Mouse (Mus musculus) mesoderm, embryonic 11.5 days (tissue): ENCODE data around the gene Tpx2.

Source experiments
- DNase-seq: peaks from one replicate; pipeline ENCODE4 v3.0.0-alpha.2; 2012; ENCODE audit warnings: low read depth, low spot score

Tpx2 gene

DNA sequence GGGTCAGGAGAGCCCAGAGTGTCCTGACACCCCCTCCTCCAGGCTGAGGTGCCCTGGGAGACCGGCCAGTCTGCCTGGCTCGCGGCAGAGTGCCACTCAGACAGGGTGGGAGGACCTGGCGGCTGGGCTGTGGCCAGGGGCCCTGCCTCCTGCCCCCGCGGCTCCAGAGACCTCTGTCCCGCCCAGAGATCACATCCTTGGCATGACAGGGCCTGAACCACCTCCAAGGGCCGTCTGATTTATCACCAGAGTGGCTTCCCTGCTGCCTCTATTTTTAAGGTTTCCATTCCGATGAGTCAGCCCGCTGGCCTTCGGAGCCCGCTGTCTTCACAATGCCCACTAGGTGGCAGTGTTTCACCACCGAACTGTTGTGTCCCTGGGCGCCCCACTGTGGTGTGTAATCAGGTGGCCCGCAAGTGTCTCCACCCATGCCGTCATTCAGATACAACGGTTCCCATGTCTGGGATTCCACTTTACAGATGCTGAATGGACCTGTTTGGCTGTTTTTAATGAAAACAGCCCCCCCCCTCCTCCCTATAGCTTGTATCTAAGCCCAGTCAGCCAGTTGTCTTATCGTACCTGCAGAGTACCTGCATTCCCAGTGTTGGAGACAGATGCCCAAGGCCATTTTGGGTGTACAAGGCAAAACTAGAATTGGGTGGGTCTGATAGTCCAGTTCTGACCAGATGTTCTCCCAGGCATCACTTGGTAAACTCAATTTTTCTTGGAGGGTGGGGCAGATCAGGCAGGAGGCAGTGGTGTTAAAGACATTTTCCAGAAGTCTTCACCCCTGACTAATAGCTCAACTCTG lies 66.8 kb downstream of the Tpx2 start:
- peak; percentile 92 for DNase-seq

DNA sequence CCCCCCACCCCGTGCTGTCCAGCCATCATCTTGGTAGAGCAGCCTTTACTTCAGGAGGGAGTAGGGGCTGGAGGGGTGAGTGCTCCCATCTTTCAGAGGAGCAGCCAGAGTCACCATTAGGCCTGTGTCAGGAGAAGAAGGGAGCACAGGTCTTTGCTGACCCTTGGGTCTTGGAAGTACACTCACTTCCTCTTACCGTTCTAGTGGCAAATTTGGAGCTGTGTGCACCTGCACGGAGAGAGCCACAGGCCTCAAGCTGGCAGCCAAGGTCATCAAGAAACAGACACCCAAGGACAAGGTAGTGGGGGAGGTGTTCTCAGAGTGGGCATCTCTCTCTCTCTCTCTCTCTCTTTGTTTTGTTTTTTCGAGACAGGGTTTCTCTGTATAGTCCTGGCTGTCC lies 67.7 kb downstream of the Tpx2 start:
- DNase-seq = no peak

DNA sequence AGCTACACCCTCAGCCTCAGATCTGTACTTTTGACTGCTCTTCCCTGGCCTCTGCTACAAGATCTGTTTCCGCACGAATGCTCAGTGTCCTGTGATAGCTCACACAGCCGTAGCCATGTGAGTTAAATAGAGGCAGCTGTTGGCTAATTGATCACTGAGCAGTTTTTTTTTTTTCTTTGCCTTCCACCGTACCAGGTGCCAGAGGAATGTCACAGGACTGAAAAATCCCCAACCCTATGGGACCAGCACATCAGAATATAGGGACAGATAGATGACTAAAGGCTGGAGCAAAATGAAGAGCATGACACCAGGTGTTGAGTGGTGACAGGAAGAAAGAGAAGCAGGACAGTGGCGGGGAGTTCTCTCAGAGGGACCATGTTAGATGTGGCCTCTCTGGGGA lies 68.3 kb downstream of the Tpx2 start:
- DNase-seq = no peak

DNA sequence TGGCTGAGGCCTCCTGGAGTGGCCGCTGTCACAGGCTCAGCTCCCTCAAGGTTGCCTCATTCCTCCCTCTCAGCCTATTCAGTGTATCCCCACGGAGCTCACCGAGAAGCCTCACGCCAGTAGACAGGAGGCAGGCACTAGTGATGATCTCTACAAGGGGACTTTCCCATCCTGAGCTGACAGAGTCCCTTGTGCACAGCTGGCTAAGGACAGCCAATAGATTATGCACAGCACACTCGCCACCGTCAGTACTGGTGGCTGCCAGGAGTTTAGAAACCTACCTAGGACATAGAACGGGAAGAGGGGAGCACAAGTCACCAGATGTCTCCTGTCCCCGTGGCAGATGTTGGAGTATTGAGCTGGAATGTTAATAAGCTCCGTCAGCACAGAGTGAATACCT lies 69.9 kb downstream of the Tpx2 start:
- DNase-seq = no peak

DNA sequence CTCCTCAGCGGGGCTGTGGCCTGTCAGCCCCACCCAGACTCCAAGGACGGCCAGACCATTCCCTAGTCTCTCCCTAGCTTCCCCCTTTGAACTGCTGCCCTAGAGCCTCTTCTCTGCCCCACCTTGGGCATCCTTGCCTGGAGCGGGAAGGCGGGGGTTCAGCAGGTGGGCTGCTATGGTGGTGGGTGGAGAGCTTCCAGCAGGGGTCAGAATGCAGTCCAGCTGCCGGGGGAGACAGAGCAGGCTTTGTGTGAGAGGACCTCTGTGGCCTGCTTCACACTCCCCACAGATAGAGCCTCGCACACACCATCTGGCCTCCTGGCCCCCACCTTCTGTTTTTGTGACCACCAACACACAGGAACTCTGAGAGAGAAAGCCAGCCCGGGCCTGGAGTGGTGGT lies 74.6 kb downstream of the Tpx2 start:
- peak; percentile 52 for DNase-seq

DNA sequence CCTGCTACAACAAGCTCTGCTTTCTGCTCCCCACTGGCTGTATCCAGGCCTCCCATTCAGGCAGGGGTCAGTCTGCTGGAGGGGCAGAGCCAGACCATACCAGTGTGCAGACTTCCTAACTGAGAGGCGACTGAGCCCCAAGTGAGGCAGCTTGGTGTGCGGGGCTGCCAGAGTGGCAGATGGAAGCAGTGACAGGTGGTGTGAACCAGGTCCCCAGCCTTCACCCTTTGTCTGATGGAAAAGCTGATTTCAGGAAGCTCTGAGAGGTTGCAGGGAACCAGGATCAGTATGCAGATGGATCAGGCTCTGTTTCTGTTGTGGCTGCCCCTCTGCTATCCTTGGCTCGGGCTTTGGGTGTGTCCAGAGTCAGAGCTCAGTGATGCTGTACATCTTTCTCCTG lies 75.9 kb downstream of the Tpx2 start:
- no peak for DNase-seq

DNA sequence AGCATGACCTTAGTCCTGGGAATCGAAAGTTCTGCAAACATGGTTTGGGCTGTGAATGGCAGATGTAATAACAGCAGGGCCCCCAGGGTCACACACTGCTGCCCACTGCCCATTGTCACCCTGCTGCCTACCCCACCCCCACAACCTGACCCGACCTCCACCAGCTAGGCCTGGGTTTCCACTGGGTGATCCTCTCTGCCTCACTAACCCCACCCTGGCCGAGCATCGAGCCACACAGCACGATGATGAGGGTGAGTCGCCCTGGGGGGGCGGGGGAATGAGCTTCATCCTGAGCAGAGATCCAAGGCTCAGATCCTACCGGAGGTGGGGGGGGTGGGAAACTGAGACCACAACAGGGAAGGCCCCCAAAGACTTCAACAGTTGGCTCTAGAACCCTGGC lies 76.4 kb downstream of the Tpx2 start:
- DNase-seq = no peak

DNA sequence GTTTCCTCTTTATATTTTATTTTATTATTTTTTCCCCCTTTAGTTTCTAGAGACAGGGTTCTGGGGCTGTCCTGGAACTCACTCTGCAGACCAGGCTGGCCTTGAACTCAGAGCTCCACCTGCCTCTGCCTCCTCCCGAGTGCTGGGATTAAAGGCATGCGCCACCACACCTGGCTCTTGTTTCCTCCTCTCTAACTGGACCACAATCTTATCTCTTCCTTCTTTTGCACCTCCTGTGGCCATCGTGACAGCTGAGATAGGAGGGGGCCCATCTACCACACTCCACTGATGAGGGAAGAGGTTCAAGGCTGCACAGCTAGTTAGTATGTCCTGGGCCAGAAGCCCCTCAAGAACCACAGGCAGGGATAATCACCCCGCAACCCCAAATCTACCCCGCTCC lies 76.8 kb downstream of the Tpx2 start:
- no peak for DNase-seq

DNA sequence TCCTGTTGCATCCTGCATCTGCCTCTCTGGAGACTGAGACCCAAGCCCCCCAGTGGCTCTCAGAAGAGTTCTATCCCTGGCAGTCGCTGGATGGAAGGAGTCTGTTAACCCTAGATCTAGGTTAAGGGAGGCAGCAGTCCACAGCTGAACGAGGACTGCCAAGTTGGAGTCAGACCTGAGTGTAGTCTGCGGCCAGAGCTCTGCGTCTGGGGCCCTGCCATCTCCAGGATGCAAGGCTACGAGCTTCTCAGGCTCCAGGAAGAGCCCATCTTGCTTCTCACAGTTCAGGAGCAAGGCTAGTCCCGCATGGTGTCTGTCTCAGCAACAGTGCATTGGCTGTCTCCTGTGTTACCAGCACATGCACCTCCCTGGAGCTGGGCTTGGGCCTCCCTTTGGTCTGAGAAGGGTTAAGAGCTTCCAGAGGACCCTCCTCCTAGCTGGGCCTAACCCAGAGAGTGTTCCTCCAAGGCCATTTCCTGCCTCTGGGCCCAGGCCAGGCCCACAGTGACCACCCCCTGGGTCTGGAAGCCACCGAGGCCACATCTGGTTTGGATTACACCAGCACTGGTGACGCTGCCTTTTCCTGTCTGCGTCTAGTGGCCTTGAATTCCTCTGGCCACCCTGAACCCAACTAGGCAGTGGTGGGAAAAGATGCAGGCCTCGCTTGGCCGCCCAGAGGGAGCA lies 77.6 kb downstream of the Tpx2 start:
- peak; percentile 79 for DNase-seq

DNA sequence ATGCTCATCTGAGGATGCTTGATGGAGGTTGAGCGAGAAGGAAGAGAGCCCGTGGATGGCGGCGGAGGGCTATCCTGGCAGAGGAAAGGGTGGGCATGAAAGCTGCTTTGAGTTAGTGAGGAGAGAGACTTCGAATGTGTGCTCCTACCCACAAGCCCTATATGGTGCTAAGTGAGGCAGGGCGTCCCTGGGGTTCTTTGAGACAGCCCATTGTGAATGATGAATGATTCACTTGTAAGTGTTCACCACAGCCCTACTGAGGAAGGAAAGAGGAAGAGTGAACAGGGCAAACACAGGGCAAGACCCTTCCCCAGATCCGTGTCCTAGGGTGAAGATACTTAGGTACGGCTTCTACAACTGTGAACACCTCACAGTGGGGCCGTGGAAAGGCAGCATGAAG lies 79.1 kb downstream of the Tpx2 start:
- no peak for DNase-seq

DNA sequence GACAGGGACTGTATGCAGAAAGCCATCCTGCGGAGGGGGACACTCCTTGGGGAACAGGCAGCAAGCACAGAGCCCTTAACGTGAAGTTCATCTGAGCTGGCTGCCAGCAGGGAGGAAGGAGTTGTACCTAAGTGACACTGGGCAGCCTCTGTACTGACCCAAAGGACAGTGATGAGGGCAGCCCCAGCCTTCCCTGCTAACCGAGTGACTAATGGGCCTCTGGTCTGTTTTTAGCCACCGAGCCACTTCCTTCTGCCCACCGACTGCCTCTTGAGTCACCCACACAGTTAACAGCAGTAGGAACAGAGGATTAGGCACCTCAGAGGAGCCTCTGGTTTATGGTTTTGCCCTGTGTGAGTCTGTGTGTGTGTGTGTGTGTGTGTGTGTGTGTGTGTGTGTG lies 79.6 kb downstream of the Tpx2 start:
- DNase-seq = no peak

DNA sequence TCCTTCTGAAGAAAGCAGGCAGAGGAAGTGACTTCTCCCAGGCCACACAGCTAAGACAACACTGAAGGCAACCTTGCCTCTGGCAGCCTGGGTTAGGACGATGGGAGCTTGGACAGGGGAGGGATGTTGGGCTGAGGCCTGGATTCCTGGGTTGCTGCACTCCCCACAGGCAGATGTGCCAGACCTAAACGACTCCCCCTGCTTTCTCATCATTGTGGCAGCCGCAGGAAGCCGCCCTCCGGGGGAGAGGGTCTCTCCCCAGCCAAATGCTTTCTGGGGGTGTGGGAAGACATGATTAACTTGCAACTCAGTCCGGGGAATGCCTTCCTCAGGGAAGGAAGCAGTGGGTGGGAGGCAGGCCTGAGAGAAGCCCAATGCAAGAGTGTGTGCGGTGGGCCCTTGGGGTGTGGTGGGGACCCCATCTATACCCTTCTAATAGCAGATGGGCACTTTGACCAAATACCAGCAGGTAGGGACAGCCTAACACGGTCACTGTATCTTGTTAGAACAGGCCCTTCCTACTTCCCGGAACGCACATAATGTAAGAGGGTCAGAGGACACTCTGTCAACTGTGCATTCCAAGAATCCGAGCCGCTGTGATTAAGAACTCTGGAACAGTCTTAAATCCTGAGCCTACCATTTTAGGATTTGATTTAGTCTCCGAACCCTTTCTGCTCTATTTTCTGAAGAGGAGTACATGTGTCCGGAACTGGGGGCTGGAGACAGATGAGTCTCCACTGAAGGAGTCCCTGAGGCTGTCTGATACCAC lies 80.6 kb downstream of the Tpx2 start:
- DNase-seq = no peak

DNA sequence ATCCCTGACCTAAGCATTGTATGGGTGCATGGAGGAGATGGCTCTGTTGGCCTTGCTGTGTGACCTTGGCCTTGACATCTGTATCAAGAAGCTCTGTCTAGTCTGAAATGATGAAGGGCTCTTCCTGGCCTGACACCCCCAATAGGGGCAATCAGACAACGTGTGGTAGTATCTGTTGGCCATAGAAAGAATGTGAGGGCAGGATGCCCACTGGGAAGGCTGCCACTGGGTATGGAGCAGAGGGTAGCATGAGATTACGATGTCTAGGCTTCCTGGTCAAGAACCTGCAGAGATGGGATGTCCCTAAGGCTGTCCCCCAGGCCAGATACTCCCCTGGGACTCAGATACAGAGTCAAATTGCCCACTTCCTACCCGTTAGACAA lies 81.2 kb downstream of the Tpx2 start:
- no peak for DNase-seq

DNA sequence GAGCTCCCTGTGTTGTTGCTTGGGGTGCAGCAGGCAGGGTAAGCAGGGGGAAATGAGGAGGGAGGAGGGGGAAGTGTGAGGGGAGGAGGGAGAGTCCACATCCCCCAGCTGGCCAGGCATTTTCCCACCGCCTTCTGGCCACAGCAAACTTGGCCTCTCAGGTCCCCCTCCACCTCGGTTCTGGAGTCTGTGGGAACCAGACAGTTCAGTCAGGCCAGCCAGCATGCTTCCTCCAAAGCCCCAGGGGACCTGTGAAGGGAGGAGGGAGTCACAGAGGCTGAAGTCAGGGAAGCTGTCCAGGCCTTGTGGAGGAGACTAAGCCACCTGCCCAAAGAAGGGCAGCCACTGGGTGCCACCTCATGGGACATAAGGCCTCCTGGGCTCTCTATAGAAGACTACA lies 82.5 kb downstream of the Tpx2 start:
- no peak for DNase-seq

DNA sequence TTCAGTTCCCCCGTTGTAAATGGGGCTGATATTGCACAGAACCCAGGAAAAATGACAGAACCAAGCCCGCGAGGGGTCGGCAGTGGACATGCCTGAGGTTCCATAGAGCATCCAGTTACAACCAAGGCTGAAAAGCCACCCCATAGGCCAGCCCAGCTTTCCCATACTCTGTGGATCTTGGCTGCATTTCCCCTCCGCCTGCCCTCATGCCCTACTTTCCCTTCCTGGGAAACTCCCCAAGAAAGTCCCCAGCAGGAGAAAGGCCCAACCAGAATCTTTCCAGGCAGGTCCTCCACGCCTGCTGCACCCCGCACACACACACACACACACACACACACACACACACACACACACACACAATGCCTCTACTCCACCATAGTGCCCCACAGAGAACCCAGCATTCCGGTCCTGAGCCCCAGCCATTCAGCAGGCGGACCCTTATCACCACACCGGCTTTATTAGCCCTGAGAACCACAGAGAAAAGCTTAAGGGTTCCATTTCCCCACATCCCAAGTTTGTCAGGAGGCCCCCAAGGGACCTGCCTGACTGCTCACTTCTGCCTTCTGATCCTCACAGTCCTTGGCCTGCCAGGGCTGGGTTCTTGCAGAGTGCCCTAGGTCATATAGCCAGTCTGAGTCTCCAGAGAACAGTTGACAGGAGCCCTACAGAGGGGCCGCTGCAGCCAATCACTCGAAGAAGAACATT lies 83.8 kb downstream of the Tpx2 start:
- no peak for DNase-seq

DNA sequence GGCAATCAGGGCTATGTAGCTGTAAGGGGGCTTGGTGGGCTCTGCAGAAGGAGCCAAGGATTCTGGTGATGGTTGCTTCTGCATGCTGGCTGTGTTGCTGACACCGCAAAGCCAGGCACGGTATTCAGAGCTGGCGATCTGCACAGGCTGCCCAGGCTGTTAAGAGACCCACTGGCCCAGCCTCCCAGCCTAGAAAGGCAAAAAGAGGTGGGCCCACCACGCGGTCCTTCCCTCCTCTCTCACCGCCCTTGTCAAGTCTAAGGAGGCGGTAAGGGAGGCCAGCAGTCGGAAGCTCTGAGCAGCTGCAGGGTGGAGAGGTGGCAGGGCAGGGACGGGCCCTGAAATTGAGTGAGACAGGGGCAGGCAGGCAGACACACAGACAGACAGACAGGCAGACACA lies 85.3 kb downstream of the Tpx2 start, which contains the start of gene Foxs1:
Gene Foxs1 (minus strand): TSS at position 161 of the 400 bp plus-strand sequence.
- DNase-seq = no peak

DNA sequence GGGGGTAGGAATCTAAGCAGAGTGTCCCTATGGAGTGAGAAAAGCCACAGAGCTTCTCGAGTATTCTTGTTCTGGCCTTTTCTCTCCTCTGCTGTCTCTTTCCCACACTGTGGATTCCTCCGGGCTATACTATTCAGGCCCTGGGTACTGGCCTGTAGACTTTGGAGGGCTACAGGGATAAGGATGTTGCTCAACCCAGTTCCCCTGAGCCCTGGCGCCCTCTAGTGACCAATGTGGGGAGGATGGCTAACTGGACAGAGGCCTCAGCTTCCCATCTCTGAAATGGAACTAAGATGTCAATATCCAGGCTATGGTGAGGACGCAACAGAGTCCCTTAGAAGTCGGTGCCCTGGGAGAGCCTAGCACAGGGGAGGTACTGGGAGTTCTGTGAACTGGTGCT lies 85.8 kb downstream of the Tpx2 start:
- no peak for DNase-seq

DNA sequence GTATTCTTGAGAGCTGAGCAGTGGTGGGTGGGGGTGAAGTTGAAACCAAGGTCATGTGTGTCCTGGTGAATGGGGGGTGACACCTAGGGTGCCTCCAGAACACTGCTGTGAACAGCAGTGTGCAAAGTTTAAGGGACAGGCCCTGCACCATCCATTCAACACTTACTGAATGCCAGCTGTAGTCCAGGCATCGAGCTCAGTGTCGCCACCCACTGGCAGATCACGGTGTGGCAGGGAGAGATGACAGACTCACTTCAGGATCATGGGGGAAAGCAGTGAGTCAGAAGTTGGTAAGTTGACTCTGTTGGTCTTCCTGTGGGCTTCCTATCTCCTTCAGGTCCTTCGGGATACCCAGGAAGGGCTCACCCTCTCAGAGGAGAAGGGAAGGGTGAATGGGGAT lies 92.1 kb downstream of the Tpx2 start:
- no peak for DNase-seq

DNA sequence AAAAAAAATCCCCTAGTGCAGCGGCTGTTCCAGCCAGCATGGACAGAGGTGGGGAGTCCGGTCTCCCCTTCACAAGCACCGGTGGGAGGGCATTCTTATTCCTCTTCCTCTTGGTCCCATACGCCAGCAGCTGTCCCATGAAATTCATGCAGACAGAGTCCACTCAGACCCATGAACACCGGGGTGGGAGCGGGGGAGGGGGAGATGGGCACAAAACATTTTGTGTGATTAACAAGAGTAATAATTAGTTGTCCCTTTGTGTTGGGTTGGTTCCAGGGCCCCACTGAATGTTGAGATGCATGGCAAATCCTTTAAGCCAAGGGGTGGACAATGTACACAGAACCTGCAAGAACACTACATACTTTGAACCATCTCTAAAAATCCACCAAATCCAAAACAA lies 93.3 kb downstream of the Tpx2 start:
- DNase-seq = no peak

DNA sequence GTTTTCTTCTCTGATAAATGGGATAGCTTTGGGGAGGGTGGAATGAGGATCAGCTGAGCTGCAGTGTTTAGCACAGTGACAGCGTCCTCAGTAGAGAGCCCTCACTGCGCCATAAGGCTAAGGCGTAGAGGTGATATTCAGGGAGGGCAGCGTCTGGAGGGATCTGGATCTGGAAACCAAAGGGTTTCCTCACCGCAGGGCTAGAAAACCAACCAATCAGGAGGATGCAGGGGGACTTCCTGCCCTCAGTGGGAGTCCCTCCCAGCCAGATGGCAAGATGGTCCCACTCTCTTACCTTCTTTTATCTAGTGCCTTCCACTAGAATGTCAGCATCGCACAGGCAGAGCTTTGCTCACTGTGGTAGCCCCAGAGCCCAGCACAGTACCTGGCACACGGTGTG lies 94.0 kb downstream of the Tpx2 start:
- no peak for DNase-seq

DNA sequence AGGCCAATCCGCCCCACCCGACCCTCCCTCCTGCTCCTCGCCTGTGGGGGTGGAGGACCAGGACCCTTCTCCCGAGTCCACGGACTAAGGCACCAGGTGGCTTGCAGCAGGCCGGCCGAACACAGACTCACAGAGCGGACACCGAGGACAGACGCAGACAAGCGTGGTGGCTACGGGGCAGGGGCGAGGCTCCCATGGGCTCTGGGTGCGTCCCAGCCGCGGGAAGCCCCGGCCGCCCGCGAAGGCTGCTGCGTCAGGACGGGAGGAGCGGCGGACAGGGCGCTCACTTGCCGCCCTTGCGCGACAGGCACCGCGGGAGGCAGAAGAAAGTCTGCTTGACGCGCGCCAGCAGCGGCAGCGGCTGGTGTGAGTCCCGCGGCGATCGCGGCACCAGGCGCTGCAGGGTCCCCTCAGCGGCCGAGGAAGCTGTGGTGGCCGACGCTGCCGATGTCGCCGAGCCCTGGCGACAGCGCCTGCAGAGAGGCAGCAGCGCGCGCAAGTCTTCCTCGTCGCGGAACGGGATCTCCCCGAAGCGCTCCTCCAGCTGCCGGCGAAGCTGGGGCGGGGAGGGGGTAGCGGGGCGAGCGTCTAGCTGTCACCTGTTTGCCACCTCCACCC lies 95.2 kb downstream of the Tpx2 start:
- DNase-seq = no peak

DNA sequence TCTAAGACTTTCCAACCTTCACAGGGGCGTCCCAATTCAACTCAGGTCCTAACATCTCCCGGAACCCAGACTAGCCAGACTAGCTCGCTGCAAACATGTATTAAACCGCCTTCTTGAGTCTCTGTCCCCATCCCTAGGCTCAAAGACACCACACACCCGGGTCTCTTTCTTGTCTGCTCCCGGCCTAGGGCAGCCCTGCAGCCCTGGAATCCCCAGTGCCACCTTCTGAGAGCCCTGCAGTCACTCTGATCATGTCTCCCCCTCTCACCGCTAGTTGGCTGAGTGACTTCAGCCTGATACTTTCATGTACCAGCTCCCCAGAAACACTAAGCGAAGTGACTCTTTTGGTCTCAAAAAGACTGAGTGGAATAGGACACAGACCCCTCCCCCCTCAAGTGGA lies 95.8 kb downstream of the Tpx2 start:
- no peak for DNase-seq
